Mouse (Mus musculus) ES-Bruce4 (cell line): Measurements from ENCODE around the gene Syne1.

Source experiments
- CTCF ChIP-seq: IDR thresholded peaks from one replicate; pipeline ENCODE4 v1.8.1; 2011; ENCODE audit warnings: low read depth, low read length
- EP300 ChIP-seq: IDR thresholded peaks from 2 replicates; pipeline ENCODE4 v1.6.1; 2011; ENCODE audit warnings: low read depth, low read length; ENCODE audit not compliant: insufficient read depth
- POLR2A ChIP-seq: IDR thresholded peaks from one replicate; pipeline ENCODE4 v1.8.1; 2011; ENCODE audit warnings: low read length; ENCODE audit not compliant: insufficient read depth

DNA sequence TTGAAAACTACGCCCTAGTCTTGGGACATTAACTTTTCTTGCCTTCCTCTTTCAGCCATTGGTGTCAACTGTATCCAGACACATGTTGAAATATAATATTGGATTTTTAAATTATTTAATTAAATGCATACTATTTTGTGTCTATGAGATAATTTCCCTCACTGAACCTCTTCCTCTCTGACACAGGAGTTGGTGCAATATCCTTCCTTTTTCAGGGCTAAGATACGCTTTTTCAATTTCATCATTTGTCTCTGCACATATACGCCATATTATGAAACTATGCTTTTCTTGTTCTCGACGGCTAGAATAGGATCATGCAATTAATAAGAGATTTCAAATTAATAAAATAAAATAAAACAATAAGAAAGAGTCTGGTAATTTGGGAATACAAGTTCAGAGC, 4.9 kb downstream of the Syne1 start:
- TF ChIP-seq EP300 (no peak), POLR2A (no peak), CTCF (no peak)
